Mouse (Mus musculus) kidney, postnatal 10 days (tissue): Measurements from ENCODE around the gene Stk16.

Experiments used
- DNase-seq: peaks from one replicate; pipeline ENCODE4 v3.0.0; 2021; ENCODE audit warnings: mixed read lengths

The Stk16 gene

GRCm38 (mm10) chr1:75243411-75243810, 32.8 kb downstream of the Stk16 start:
- DNase-seq = no peak

GRCm38 (mm10) chr1:75244175-75244826, 33.7 kb downstream of the Stk16 start:
- DNase-seq = no peak

GRCm38 (mm10) chr1:75244836-75245235, 34.2 kb downstream of the Stk16 start:
- DNase-seq = peak; percentile 71

- DNase-seq = no peak
Measured at GRCm38 (mm10) chr1:75247071-75247930, 36.7 kb downstream of the Stk16 start.

GRCm38 (mm10) chr1:75248041-75248772, 37.6 kb downstream of the Stk16 start:
- peak; percentile 42 for DNase-seq

GRCm38 (mm10) chr1:75250498-75250897, 39.9 kb downstream of the Stk16 start:
- no peak for DNase-seq

- DNase-seq = peak; percentile 88
Measured at GRCm38 (mm10) chr1:75251112-75251970, 40.7 kb downstream of the Stk16 start.

GRCm38 (mm10) chr1:75252308-75252707, 41.7 kb downstream of the Stk16 start:
- DNase-seq = no peak

- peak; percentile 28 for DNase-seq
Measured at GRCm38 (mm10) chr1:75253029-75253428, 42.4 kb downstream of the Stk16 start.

- peak; percentile 90 for DNase-seq
Measured at GRCm38 (mm10) chr1:75253849-75254624, 43.4 kb downstream of the Stk16 start.

- no peak for DNase-seq
Measured at GRCm38 (mm10) chr1:75254625-75255013, 44.0 kb downstream of the Stk16 start.

GRCm38 (mm10) chr1:75255516-75256046, 44.9 kb downstream of the Stk16 start:
- no peak for DNase-seq

- no peak for DNase-seq
Measured at GRCm38 (mm10) chr1:75261278-75261677, 50.6 kb downstream of the Stk16 start.

- peak; percentile 89 for DNase-seq
Measured at GRCm38 (mm10) chr1:75262969-75263951, 52.6 kb downstream of the Stk16 start.

- DNase-seq = no peak
Measured at GRCm38 (mm10) chr1:75264091-75264880, 53.6 kb downstream of the Stk16 start, which contains the start of gene Ptprn. TSS of gene Ptprn (minus strand) at chr1:75264502.
